Comparison of ENCODE assay signal across 28 mouse cellular contexts in the genomic region with DNA sequence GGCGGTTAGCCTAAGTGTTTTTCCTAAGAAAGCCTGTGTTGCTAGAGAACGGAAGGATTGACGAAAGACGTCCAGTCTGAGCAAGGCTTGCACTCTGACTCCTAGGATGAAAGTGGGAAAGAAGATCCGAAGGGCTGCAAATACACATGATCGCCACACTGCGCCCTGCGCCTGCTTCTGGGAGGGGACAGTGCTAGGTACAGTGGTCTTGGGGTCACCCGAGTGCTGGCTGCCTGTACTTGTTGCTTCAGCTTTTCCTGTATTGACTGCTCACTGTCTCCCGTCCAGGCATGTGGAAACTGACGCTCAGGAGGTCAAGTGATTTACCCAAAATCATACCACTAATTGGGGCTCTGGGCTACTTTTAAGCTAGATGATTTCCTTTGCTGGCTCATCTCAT.
A peak's percentile ranks its signal among the peaks of the same experiment; 100 is the strongest.
DNase-seq lines count a peak whose midpoint lies in the region; ATAC-seq and TF ChIP-seq lines count a peak whose summit lies in the region.
"Had no signal": no experiment of that assay in that cellular context is flagged by ENCODE, and none has a peak within 500 bp of the region (broad histone marks: within the 10 kb centered on the region; RNA-seq: fewer than 3 reads in every experiment).

No protein-coding gene starts in this region.

- no peak overlapping the region for H3K9ac ChIP-seq in hindbrain, embryonic 15.5 days
- H3K9ac ChIP-seq in hindbrain, embryonic 14.5 days = no peak overlapping the region
- no peak overlapping the region for H3K9ac ChIP-seq in forebrain, embryonic 13.5 days
- H3K9ac ChIP-seq: heart, embryonic 12.5 days; hindbrain, embryonic 13.5 days; limb, embryonic 12.5 days; liver, embryonic 13.5 days; neural tube, embryonic 13.5 days had no signal

- H3K4me3 ChIP-seq in hindbrain, embryonic 15.5 days = no peak overlapping the region
- H3K4me3 ChIP-seq in hindbrain, embryonic 14.5 days (replicated peaks; ENCODE audit: low read length) = no peak overlapping the region
- no peak overlapping the region for H3K4me3 ChIP-seq in forebrain, embryonic 13.5 days
- H3K4me3 ChIP-seq in limb, embryonic 10.5 days = no peak overlapping the region
- H3K4me3 ChIP-seq in olfactory bulb, adult 2 months (ENCODE audit: insufficient read depth, low read depth, low read length) = no peak overlapping the region
- H3K4me3 ChIP-seq: heart, embryonic 12.5 days; hindbrain, embryonic 13.5 days; limb, embryonic 12.5 days; liver, embryonic 13.5 days; myocyte; neural tube, embryonic 13.5 days had no signal

- TF ChIP-seq POLR2A in olfactory bulb, adult 2 months (IDR thresholded peaks at IDR 0.05; ENCODE audit: insufficient read depth, low read depth, low read length) = no peak

- no peak for DNase-seq in hindbrain, embryonic 14.5 days (ENCODE audit: low spot score)
- DNase-seq in limb, embryonic 10.5 days (ENCODE audit: low spot score) = no peak
- no peak for DNase-seq in liver
- no peak for DNase-seq in urinary bladder, postnatal 4 days (ENCODE audit: low spot score in 2 of 2)
- DNase-seq: adrenal gland, postnatal 36 days; B cell, adult 2 months; cerebellum, postnatal 36 days; gastrocnemius, postnatal 14 days; heart, adult 18-20 months; heart, postnatal 10 days; kidney, adult 2 months; kidney, postnatal 10 days; liver, embryonic 13.5 days; lung, adult 2 months; lung, postnatal 4 days; thymus, adult 18-20 months; thymus, postnatal 4 days had no signal

- no peak overlapping the region for H3K4me2 ChIP-seq in hindbrain, embryonic 15.5 days
- H3K4me2 ChIP-seq in hindbrain, embryonic 14.5 days (replicated peaks) = no peak overlapping the region
- H3K4me2 ChIP-seq in forebrain, embryonic 13.5 days = peak overlapping the region; percentile 36
- H3K4me2 ChIP-seq: heart, embryonic 12.5 days; hindbrain, embryonic 13.5 days; limb, embryonic 12.5 days; liver, embryonic 13.5 days; neural tube, embryonic 13.5 days had no signal

- 84% methylated on average over 11 of the region's 11 CpGs for WGBS in hindbrain, embryonic 15.5 days
- 90% methylated on average over 11 of the region's 11 CpGs for WGBS in hindbrain, embryonic 14.5 days
- WGBS in forebrain, embryonic 13.5 days = 37% methylated on average over 11 of the region's 11 CpGs
- 83% methylated on average over 11 of the region's 11 CpGs for WGBS in limb, embryonic 10.5 days
- 80% methylated on average over 11 of the region's 11 CpGs for WGBS in olfactory bulb, adult 2 months

- H3K27ac ChIP-seq in hindbrain, embryonic 15.5 days (replicated peaks) = no peak overlapping the region
- H3K27ac ChIP-seq in hindbrain, embryonic 14.5 days = no peak overlapping the region
- peak overlapping the region; percentile 41 for H3K27ac ChIP-seq in forebrain, embryonic 13.5 days
- H3K27ac ChIP-seq in limb, embryonic 10.5 days = peak overlapping the region; percentile 53
- peak overlapping the region; percentile 59 for H3K27ac ChIP-seq in olfactory bulb, adult 2 months (ENCODE audit: insufficient read depth, low read depth, low read length)
- H3K27ac ChIP-seq: hindbrain, embryonic 13.5 days; limb, embryonic 12.5 days; liver, embryonic 13.5 days; neural tube, embryonic 13.5 days had no signal

- ATAC-seq in hindbrain, embryonic 15.5 days (ENCODE audit: low FRiP score, low read depth) = peak; percentile 39; the same call in 1 of the 2 replicates
- ATAC-seq in hindbrain, embryonic 14.5 days (ENCODE audit: low FRiP score) = no peak
- ATAC-seq in forebrain, embryonic 13.5 days = peak; percentile 37; the same call in 1 of the 2 replicates
- ATAC-seq: Patski had no signal

- H3K27me3 ChIP-seq in hindbrain, embryonic 15.5 days = no peaks in the 10 kb centered on the region
- no peaks in the 10 kb centered on the region for H3K27me3 ChIP-seq in hindbrain, embryonic 14.5 days (ENCODE audit: control insufficient read depth, insufficient read depth, low read length)
- H3K27me3 ChIP-seq in forebrain, embryonic 13.5 days = no peaks in the 10 kb centered on the region
- H3K27me3 ChIP-seq in limb, embryonic 10.5 days (ENCODE audit: low read depth, poor library complexity, severe bottlenecking) = no peaks in the 10 kb centered on the region
- H3K27me3 ChIP-seq: CH12.LX; heart, embryonic 12.5 days; hindbrain, embryonic 13.5 days; limb, embryonic 12.5 days; liver, embryonic 13.5 days; neural tube, embryonic 13.5 days; Patski had no signal

- no peak for TF ChIP-seq CTCF in olfactory bulb, adult 2 months (IDR thresholded peaks at IDR 0.05; ENCODE audit: insufficient read depth, low read depth, low read length)

- peaks cover 12% of the 10 kb centered on the region; the same call in 1 of the 2 replicates for H3K4me1 ChIP-seq in hindbrain, embryonic 15.5 days (replicated peaks)
- peaks cover 3% of the 10 kb centered on the region; the same call in 1 of the 2 replicates for H3K4me1 ChIP-seq in hindbrain, embryonic 14.5 days (replicated peaks; ENCODE audit: control insufficient read depth, insufficient read depth, low read length)
- H3K4me1 ChIP-seq in forebrain, embryonic 13.5 days = peaks cover 37% of the 10 kb centered on the region
- H3K4me1 ChIP-seq in limb, embryonic 10.5 days = peaks cover 42% of the 10 kb centered on the region
- peaks cover 17% of the 10 kb centered on the region for H3K4me1 ChIP-seq in olfactory bulb, adult 2 months (ENCODE audit: control insufficient read depth, insufficient read depth, low read length)
- H3K4me1 ChIP-seq: liver, embryonic 13.5 days had no signal

- H3K9me3 ChIP-seq in hindbrain, embryonic 15.5 days = no peaks in the 10 kb centered on the region
- no peaks in the 10 kb centered on the region for H3K9me3 ChIP-seq in hindbrain, embryonic 14.5 days (ENCODE audit: control insufficient read depth, low read length)
- H3K9me3 ChIP-seq in forebrain, embryonic 13.5 days (replicated peaks) = 0 out of 2 replicates have a peak, but pooled peaks cover 4% of the 10 kb centered on the region
- no peaks in the 10 kb centered on the region for H3K9me3 ChIP-seq in limb, embryonic 10.5 days (replicated peaks)
- H3K9me3 ChIP-seq: hindbrain, embryonic 13.5 days; limb, embryonic 12.5 days; liver, embryonic 13.5 days; neural tube, embryonic 13.5 days had no signal

- H3K36me3 ChIP-seq in hindbrain, embryonic 15.5 days = no peaks in the 10 kb centered on the region
- no peaks in the 10 kb centered on the region for H3K36me3 ChIP-seq in hindbrain, embryonic 14.5 days (replicated peaks; ENCODE audit: control insufficient read depth, insufficient read depth)
- H3K36me3 ChIP-seq in forebrain, embryonic 13.5 days (ENCODE audit: poor library complexity, severe bottlenecking) = no peaks in the 10 kb centered on the region; the same call in 1 of the 2 replicates
- H3K36me3 ChIP-seq in limb, embryonic 10.5 days = 0 out of 2 replicates have a peak, but pooled peaks cover 3% of the 10 kb centered on the region
- H3K36me3 ChIP-seq: G1E; heart, embryonic 12.5 days; hindbrain, embryonic 13.5 days; limb, embryonic 12.5 days; liver, embryonic 13.5 days; neural tube, embryonic 13.5 days had no signal

Comparison
In these comparisons a context has a peak if more than half of its experiments do, and no peak if none do; other contexts are left out.
1. H3K27ac ChIP-seq: peak in forebrain, embryonic 13.5 days (single experiment), limb, embryonic 10.5 days (single experiment) and olfactory bulb, adult 2 months (single experiment); none in hindbrain, embryonic 15.5 days (single experiment) and hindbrain, embryonic 14.5 days (single experiment).